Mouse (Mus musculus): ENCODE data around the gene Gm11549. TPM values are rescaled to one million over a fixed set of nuclear protein-coding genes. Genes with fewer than 3 reads are reported as not detected.

The Gm11549 gene
- polyA plus RNA-seq, 1 experiment: not detected

- no peak overlapping the region for H3K4me3 ChIP-seq
Observed at GRCm38 (mm10) chr3:36511491-36511890, 10.1 kb downstream of the Gm11549 start.

GRCm38 (mm10) chr3:36505809-36506735 is 15.5 kb downstream of the Gm11549 start:
- H3K4me3 ChIP-seq: no peak overlapping the region
- no peaks in the 10 kb centered on the region for H3K27me3 ChIP-seq (ENCODE audit: control insufficient read depth, insufficient read depth, insufficient read length)
- TF ChIP-seq MYOD1 (IDR thresholded peaks at IDR 0.05; ENCODE audit: control insufficient read depth in 1 of 3, insufficient read length in 2 of 3, low read depth in 2 of 3) (no peak), TCF12 (IDR thresholded peaks at IDR 0.05; ENCODE audit: insufficient read depth, poor library complexity, severe bottlenecking) (no peak), MYOG (IDR thresholded peaks at IDR 0.05; ENCODE audit: control insufficient read depth in 1 of 3, insufficient read depth in 1 of 3, insufficient read length in 2 of 3, low read depth in 2 of 3) (no peak), E2F4 (IDR thresholded peaks at IDR 0.05; ENCODE audit: insufficient read depth) (no peak), POLR2A (IDR thresholded peaks at IDR 0.05; ENCODE audit: insufficient read length, low read depth) (no peak), REST (IDR thresholded peaks at IDR 0.05; ENCODE audit: insufficient read depth, insufficient read length) (no peak), USF1 (IDR thresholded peaks at IDR 0.05; ENCODE audit: low read depth) (no peak), MAX (IDR thresholded peaks at IDR 0.05; ENCODE audit: low read depth) (no peak), CEBPB (IDR thresholded peaks at IDR 0.05; ENCODE audit: insufficient read depth, poor library complexity, severe bottlenecking) (no peak), SRF (IDR thresholded peaks at IDR 0.05; ENCODE audit: control insufficient read depth, insufficient read length, low read depth) (no peak), TCF3 (IDR thresholded peaks at IDR 0.05; ENCODE audit: insufficient read length, low read depth) (no peak), POLR2AphosphoS2 (IDR thresholded peaks at IDR 0.05; ENCODE audit: insufficient read length, low read depth) (no peak)
- peak overlapping the region; percentile 15 for H3K4me2 ChIP-seq (ENCODE audit: low read depth)
- no peaks in the 10 kb centered on the region for H3K79me2 ChIP-seq (ENCODE audit: control insufficient read depth, insufficient read depth)
- no peaks in the 10 kb centered on the region for H3K36me3 ChIP-seq (ENCODE audit: control insufficient read depth, insufficient read depth)
- H3ac ChIP-seq (ENCODE audit: control insufficient read depth, insufficient read length): no peak overlapping the region

More at GRCm38 (mm10) chr3:36511491-36511890, 10.1 kb downstream of the Gm11549 start:
- TF ChIP-seq TCF12 (IDR thresholded peaks at IDR 0.05; ENCODE audit: insufficient read depth, poor library complexity, severe bottlenecking): no peak
- TF ChIP-seq REST (IDR thresholded peaks at IDR 0.05; ENCODE audit: insufficient read depth, insufficient read length): no peak
- no peak for TF ChIP-seq MAX (IDR thresholded peaks at IDR 0.05; ENCODE audit: low read depth)
- no peak for TF ChIP-seq CEBPB (IDR thresholded peaks at IDR 0.05; ENCODE audit: insufficient read depth, poor library complexity, severe bottlenecking)
- peak in 1 of 3 experiments; percentile 32 for TF ChIP-seq MYOD1 (IDR thresholded peaks at IDR 0.05; ENCODE audit: control insufficient read depth in 1 of 3, insufficient read length in 2 of 3, low read depth in 2 of 3)
- no peak for TF ChIP-seq TCF3 (IDR thresholded peaks at IDR 0.05; ENCODE audit: insufficient read length, low read depth)
- Histone ChIP-seq H3ac (ENCODE audit: control insufficient read depth, insufficient read length) (no peak overlapping the region), H3K4me2 (ENCODE audit: low read depth) (no peak overlapping the region), H3K36me3 (ENCODE audit: control insufficient read depth, insufficient read depth) (no peaks in the 10 kb centered on the region), H3K27me3 (ENCODE audit: control insufficient read depth, insufficient read depth, insufficient read length) (peaks cover 6% of the 10 kb centered on the region), H3K79me2 (ENCODE audit: control insufficient read depth, insufficient read depth) (no peaks in the 10 kb centered on the region)

DNA sequence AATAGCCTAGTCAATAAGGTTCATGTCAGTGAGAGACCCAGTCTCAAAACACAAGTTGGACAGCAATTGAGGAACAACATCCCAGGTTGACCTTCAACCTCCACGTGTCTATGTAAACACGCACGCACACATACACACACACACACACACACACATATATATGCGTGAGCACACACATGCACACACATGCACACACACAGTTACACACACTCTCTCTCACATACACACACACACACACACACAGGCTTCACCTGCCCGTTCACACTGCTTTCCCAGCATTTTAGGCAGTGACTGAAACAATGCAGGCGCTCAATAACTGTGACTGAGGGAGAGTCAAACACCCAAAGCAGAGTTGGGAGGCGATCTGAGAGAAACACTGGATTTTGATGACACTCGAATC is 16.3 kb downstream of the Gm11549 start:
- Histone ChIP-seq H3K4me3 (no peak overlapping the region), H3K36me3 (ENCODE audit: control insufficient read depth, insufficient read depth) (no peaks in the 10 kb centered on the region), H3ac (ENCODE audit: control insufficient read depth, insufficient read length) (no peak overlapping the region), H3K79me2 (ENCODE audit: control insufficient read depth, insufficient read depth) (no peaks in the 10 kb centered on the region), H3K4me2 (ENCODE audit: low read depth) (no peak overlapping the region), H3K27me3 (ENCODE audit: control insufficient read depth, insufficient read depth, insufficient read length) (no peaks in the 10 kb centered on the region)
- no peak for TF ChIP-seq TCF3 (IDR thresholded peaks at IDR 0.05; ENCODE audit: insufficient read length, low read depth)
- TF ChIP-seq MAX (IDR thresholded peaks at IDR 0.05; ENCODE audit: low read depth): no peak

GRCm38 (mm10) chr3:36501546-36501945 is 20.1 kb downstream of the Gm11549 start:
- TF ChIP-seq REST (IDR thresholded peaks at IDR 0.05; ENCODE audit: insufficient read depth, insufficient read length) (no peak), POLR2AphosphoS2 (IDR thresholded peaks at IDR 0.05; ENCODE audit: insufficient read length, low read depth) (no peak), CEBPB (IDR thresholded peaks at IDR 0.05; ENCODE audit: insufficient read depth, poor library complexity, severe bottlenecking) (no peak), TCF12 (IDR thresholded peaks at IDR 0.05; ENCODE audit: insufficient read depth, poor library complexity, severe bottlenecking) (no peak)
- no peak overlapping the region for H3ac ChIP-seq (ENCODE audit: control insufficient read depth, insufficient read length)
- no peaks in the 10 kb centered on the region for H3K79me2 ChIP-seq (ENCODE audit: control insufficient read depth, insufficient read depth)
- H3K4me3 ChIP-seq: no peak overlapping the region
- H3K36me3 ChIP-seq (ENCODE audit: control insufficient read depth, insufficient read depth): no peaks in the 10 kb centered on the region
- H3K27me3 ChIP-seq (ENCODE audit: control insufficient read depth, insufficient read depth, insufficient read length): no peaks in the 10 kb centered on the region
- H3K4me2 ChIP-seq (ENCODE audit: low read depth): no peak overlapping the region

DNA sequence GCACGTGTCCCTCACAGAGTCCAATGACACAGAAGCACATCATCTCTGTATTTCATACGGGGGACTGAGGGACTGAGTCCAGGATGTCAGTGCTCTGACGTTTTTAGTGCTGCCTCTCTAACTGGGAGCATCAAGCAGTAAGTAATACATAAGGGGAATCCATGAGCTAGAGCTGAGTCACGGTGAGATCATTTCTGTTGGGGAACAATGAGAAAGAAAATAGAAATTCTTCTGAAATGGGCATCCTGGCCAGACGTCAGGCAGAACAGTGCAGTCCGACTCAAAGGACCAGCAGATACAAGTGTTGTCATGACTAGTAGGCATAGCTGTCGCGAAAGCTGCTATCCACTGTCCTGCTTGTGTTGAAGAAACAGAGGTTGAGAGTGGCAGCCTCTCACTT is 20.6 kb downstream of the Gm11549 start:
- no peaks in the 10 kb centered on the region for H3K36me3 ChIP-seq (ENCODE audit: control insufficient read depth, insufficient read depth)
- TF ChIP-seq TCF12 (IDR thresholded peaks at IDR 0.05; ENCODE audit: insufficient read depth, poor library complexity, severe bottlenecking) (no peak), POLR2A (IDR thresholded peaks at IDR 0.05; ENCODE audit: insufficient read length, low read depth) (no peak), E2F4 (IDR thresholded peaks at IDR 0.05; ENCODE audit: insufficient read depth) (no peak), CEBPB (IDR thresholded peaks at IDR 0.05; ENCODE audit: insufficient read depth, poor library complexity, severe bottlenecking) (no peak), USF1 (IDR thresholded peaks at IDR 0.05; ENCODE audit: low read depth) (no peak), MAX (IDR thresholded peaks at IDR 0.05; ENCODE audit: low read depth) (no peak), MYOD1 (IDR thresholded peaks at IDR 0.05; ENCODE audit: control insufficient read depth in 1 of 3, insufficient read length in 2 of 3, low read depth in 2 of 3) (no peak), POLR2AphosphoS2 (IDR thresholded peaks at IDR 0.05; ENCODE audit: insufficient read length, low read depth) (no peak), TCF3 (IDR thresholded peaks at IDR 0.05; ENCODE audit: insufficient read length, low read depth) (no peak), MYOG (IDR thresholded peaks at IDR 0.05; ENCODE audit: control insufficient read depth in 1 of 3, insufficient read depth in 1 of 3, insufficient read length in 2 of 3, low read depth in 2 of 3) (no peak), REST (IDR thresholded peaks at IDR 0.05; ENCODE audit: insufficient read depth, insufficient read length) (no peak)
- no peaks in the 10 kb centered on the region for H3K27me3 ChIP-seq (ENCODE audit: control insufficient read depth, insufficient read depth, insufficient read length)
- no peaks in the 10 kb centered on the region for H3K79me2 ChIP-seq (ENCODE audit: control insufficient read depth, insufficient read depth)
- peak overlapping the region; percentile 33 for H3K4me2 ChIP-seq (ENCODE audit: low read depth)
- no peak overlapping the region for H3ac ChIP-seq (ENCODE audit: control insufficient read depth, insufficient read length)
- H3K4me3 ChIP-seq: no peak overlapping the region

Data from myocyte (in vitro differentiated cells).